Mouse (Mus musculus): ENCODE data around the gene Myl3. TPM values are rescaled to one million over a fixed set of nuclear protein-coding genes. Genes with fewer than 3 reads are reported as not detected.
A peak's percentile ranks its signal among the peaks of the same experiment; 100 is the strongest.

Myl3 gene
- total RNA-seq, 2 experiments from 2014 or later, result not detected

- ATAC-seq (replicated peaks; ENCODE audit: low FRiP score, poor library complexity, severe bottlenecking), result no peak
Observed at GRCm38 (mm10) chr9:110753773-110754172, 12.1 kb downstream of the Myl3 start.

- no peak for ATAC-seq (replicated peaks; ENCODE audit: low FRiP score, poor library complexity, severe bottlenecking)
Observed at GRCm38 (mm10) chr9:110757816-110758215, 16.2 kb downstream of the Myl3 start.

- ATAC-seq (replicated peaks; ENCODE audit: low FRiP score, poor library complexity, severe bottlenecking), result no peak
Observed at GRCm38 (mm10) chr9:110758605-110759004, 16.9 kb downstream of the Myl3 start.

- ATAC-seq (replicated peaks; ENCODE audit: low FRiP score, poor library complexity, severe bottlenecking), result 0 out of 2 replicates have a peak, but pooled peaks have one; percentile 57
Observed at GRCm38 (mm10) chr9:110759265-110759664, 17.6 kb downstream of the Myl3 start.

GRCm38 (mm10) chr9:110760886-110761285 is 19.2 kb downstream of the Myl3 start:
- no peak for ATAC-seq (replicated peaks; ENCODE audit: low FRiP score, poor library complexity, severe bottlenecking)

GRCm38 (mm10) chr9:110762763-110763162 is 21.1 kb downstream of the Myl3 start:
- ATAC-seq (replicated peaks; ENCODE audit: low FRiP score, poor library complexity, severe bottlenecking), result no peak

GRCm38 (mm10) chr9:110763405-110763804 is 21.7 kb downstream of the Myl3 start:
- no peak for ATAC-seq (replicated peaks; ENCODE audit: low FRiP score, poor library complexity, severe bottlenecking)

GRCm38 (mm10) chr9:110772336-110772735 is 30.7 kb downstream of the Myl3 start:
- no peak for ATAC-seq (replicated peaks; ENCODE audit: low FRiP score, poor library complexity, severe bottlenecking)

GRCm38 (mm10) chr9:110774403-110775268 is 33.0 kb downstream of the Myl3 start:
- ATAC-seq (replicated peaks; ENCODE audit: low FRiP score, poor library complexity, severe bottlenecking), result no peak

- ATAC-seq (replicated peaks; ENCODE audit: low FRiP score, poor library complexity, severe bottlenecking), result no peak
Observed at GRCm38 (mm10) chr9:110775269-110776022, 33.8 kb downstream of the Myl3 start.

- ATAC-seq (replicated peaks; ENCODE audit: low FRiP score, poor library complexity, severe bottlenecking), result no peak
Observed at GRCm38 (mm10) chr9:110778100-110778499, 36.4 kb downstream of the Myl3 start.

GRCm38 (mm10) chr9:110778559-110778958 is 36.9 kb downstream of the Myl3 start:
- ATAC-seq (replicated peaks; ENCODE audit: low FRiP score, poor library complexity, severe bottlenecking), result no peak

- no peak for ATAC-seq (replicated peaks; ENCODE audit: low FRiP score, poor library complexity, severe bottlenecking)
Observed at GRCm38 (mm10) chr9:110779242-110779913, 37.7 kb downstream of the Myl3 start.

GRCm38 (mm10) chr9:110781256-110781721 is 39.6 kb downstream of the Myl3 start:
- peak; percentile 85 for ATAC-seq (replicated peaks; ENCODE audit: low FRiP score, poor library complexity, severe bottlenecking)

- ATAC-seq (replicated peaks; ENCODE audit: low FRiP score, poor library complexity, severe bottlenecking), result no peak; the same call in 1 of the 2 replicates
Observed at GRCm38 (mm10) chr9:110781731-110782130, 40.1 kb downstream of the Myl3 start.

- no peak for ATAC-seq (replicated peaks; ENCODE audit: low FRiP score, poor library complexity, severe bottlenecking)
Observed at GRCm38 (mm10) chr9:110783611-110784010, 42.0 kb downstream of the Myl3 start.

GRCm38 (mm10) chr9:110788169-110788568 is 46.5 kb downstream of the Myl3 start:
- ATAC-seq (replicated peaks; ENCODE audit: low FRiP score, poor library complexity, severe bottlenecking), result no peak

- ATAC-seq (replicated peaks; ENCODE audit: low FRiP score, poor library complexity, severe bottlenecking), result no peak
Observed at GRCm38 (mm10) chr9:110790462-110790861, 48.8 kb downstream of the Myl3 start.

- no peak for ATAC-seq (replicated peaks; ENCODE audit: low FRiP score, poor library complexity, severe bottlenecking)
Observed at GRCm38 (mm10) chr9:110797013-110797412, 55.4 kb downstream of the Myl3 start.

GRCm38 (mm10) chr9:110797866-110798265 is 56.2 kb downstream of the Myl3 start, which contains the start of gene Prss42:
TSS of gene Prss42 (plus strand) at chr9:110798166.
- no peak for ATAC-seq (replicated peaks; ENCODE audit: low FRiP score, poor library complexity, severe bottlenecking)

Measured in erythroblast, adult 5-6 weeks (primary cell).